Mouse (Mus musculus) E14TG2a.4 (cell line): ENCODE measurements at regions not wholly inside any gene's neighbourhood (a gene's known extent, or its start where the extent isn't known, plus 50 kb on each side); places are given as distances from the start of the nearest gene placed in this dataset.

Experiments used
- CTCF ChIP-seq: conservative IDR thresholded peaks from 2 replicates; pipeline ENCODE4 v1.5.1; 2014; ENCODE audit warnings: low read length
- POU5F1 ChIP-seq: IDR thresholded peaks from 2 replicates; pipeline ENCODE4 v1.6.1; 2014; ENCODE audit warnings: low read length, borderline replicate concordance

GRCm38 (mm10) chr15:13854095-13854836, 680.8 kb upstream of the Cdh6 start:
- TF ChIP-seq CTCF (no peak), POU5F1 (no peak)
